Mouse (Mus musculus): ENCODE measurements around the gene Cd164.

DNA sequence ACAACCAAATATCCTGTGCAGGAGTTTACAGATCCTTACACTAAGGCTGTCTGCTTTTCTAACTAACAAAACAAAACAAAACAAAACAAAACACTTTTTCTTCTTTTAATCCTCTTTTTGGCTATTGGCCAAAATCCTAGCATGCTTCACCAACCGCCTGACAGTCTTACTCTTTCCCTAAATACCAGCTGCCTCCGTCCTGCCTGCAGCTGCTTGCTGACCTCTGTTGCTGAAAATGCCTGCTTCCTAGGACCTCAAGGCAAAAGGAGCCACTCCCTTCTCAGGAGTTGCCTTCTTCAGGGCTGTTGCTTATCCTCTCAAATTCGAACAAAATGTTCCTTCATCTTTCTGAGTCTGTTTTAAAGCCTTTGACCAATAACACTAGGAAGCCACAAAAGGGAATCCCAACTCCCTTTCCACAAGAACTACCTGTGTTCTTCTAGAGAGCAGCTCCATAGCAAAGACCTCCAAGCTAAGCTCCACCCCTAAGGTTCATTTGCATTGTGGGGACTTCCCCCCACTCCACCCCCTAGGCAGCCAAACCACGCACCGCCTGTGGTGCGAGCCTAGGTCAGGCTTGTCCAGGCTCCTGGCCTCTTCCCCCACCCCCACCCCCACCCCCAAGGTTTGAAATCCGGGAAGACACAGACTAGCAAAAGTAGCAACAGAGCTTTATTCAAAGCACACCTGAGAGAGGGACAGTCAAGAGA is 25.4 kb downstream of the Cd164 start:
- no peak for TF ChIP-seq CTCF (IDR thresholded peaks at IDR 0.05; ENCODE audit: insufficient read depth, low read depth, low read length)
- TF ChIP-seq POLR2A (IDR thresholded peaks at IDR 0.05; ENCODE audit: insufficient read depth, low read depth, low read length), result no peak

Data from olfactory bulb, adult 2 months (tissue).